Mouse (Mus musculus): ENCODE data around the gene Ap5s1. TPM values are rescaled to one million over a fixed set of nuclear protein-coding genes. Genes with fewer than 3 reads are reported as not detected.

Gene Ap5s1
- polyA plus RNA-seq, 1 experiment from 2014 or later, result 39.7 TPM

GRCm38 (mm10) chr2:131242180-131242579 is 35.3 kb downstream of the Ap5s1 start:
- no peaks in the 10 kb centered on the region for H3K4me1 ChIP-seq (ENCODE audit: control insufficient read depth in 2 of 2, insufficient read depth in 2 of 2, low read length in 2 of 2)
- H3K9ac ChIP-seq (ENCODE audit: low read length), result no peak overlapping the region
- no peak overlapping the region for H3K27ac ChIP-seq (replicated peaks in 1 of 2; ENCODE audit: control insufficient read depth in 1 of 2, insufficient read depth in 1 of 2, low read depth in 2 of 2, low read length in 2 of 2)
- ATAC-seq (ENCODE audit: insufficient number of reproducible peaks, insufficient read depth, low FRiP score, low read depth), result no peak
- H3K9me3 ChIP-seq (ENCODE audit: control insufficient read depth, low read length), result no peaks in the 10 kb centered on the region
- no peak overlapping the region for H3K4me3 ChIP-seq (ENCODE audit: control insufficient read depth in 1 of 2, insufficient read depth in 1 of 2, low read depth in 1 of 2, low read length in 2 of 2)
- no peaks in the 10 kb centered on the region for H3K27me3 ChIP-seq (ENCODE audit: control insufficient read depth, insufficient read depth, low read length)
- H3K4me2 ChIP-seq (ENCODE audit: low read length), result no peak overlapping the region
- peaks cover 91% of the 10 kb centered on the region for H3K36me3 ChIP-seq (ENCODE audit: control insufficient read depth, insufficient read depth, low read length)

GRCm38 (mm10) chr2:131242929-131243328 is 36.1 kb downstream of the Ap5s1 start:
- 52% methylated on average over 7 of the region's 7 CpGs for WGBS

DNA sequence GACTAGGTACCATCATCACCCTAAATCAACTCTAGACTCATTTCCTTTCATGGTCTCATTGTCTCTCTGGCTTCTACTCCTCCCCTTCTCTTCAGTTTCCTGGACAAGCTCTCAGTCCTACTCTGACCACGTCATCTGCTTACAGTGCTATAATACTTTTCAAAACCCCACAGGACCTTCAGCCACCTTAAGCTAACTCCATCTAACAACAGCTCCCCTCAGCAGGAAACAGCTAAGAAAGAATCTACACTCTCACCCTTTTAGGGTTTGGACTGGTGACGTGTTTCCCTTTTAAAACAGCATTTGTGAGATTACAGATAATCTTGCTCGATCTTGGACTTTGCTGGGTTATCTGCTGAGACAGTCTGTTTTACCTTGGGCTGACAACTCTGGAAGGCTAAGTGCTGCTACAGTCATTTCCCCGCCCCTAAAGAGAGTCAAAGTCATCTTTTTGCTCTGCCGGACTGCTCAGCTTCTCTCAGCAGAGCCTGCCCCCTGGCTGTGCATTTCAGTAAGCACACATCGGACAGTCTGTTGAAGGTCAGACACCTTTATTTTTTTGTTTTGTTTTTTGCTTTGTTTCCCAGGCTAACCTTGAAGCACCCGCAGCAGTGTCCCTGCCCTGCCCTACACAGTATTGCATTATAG is 46.9 kb downstream of the Ap5s1 start:
- Histone ChIP-seq H3K27ac (replicated peaks in 1 of 2; ENCODE audit: control insufficient read depth in 1 of 2, insufficient read depth in 1 of 2, low read depth in 2 of 2, low read length in 2 of 2) (peak overlapping the region; percentile 60 to 78), H3K4me1 (ENCODE audit: control insufficient read depth in 2 of 2, insufficient read depth in 2 of 2, low read length in 2 of 2) (peaks cover 5 to 12% of the 10 kb centered on the region in 2 experiments; a peak in 3 of 4 replicates), H3K9me3 (ENCODE audit: control insufficient read depth, low read length) (no peaks in the 10 kb centered on the region), H3K36me3 (ENCODE audit: control insufficient read depth, insufficient read depth, low read length) (peaks cover 3% of the 10 kb centered on the region; the same call in 1 of the 2 replicates), H3K4me2 (ENCODE audit: low read length) (peak overlapping the region; percentile 35), H3K27me3 (ENCODE audit: control insufficient read depth, insufficient read depth, low read length) (no peaks in the 10 kb centered on the region), H3K9ac (ENCODE audit: low read length) (peak overlapping the region; percentile 50), H3K4me3 (ENCODE audit: control insufficient read depth in 1 of 2, insufficient read depth in 1 of 2, low read depth in 1 of 2, low read length in 2 of 2) (no peak overlapping the region)
- peak; percentile 67 for ATAC-seq (ENCODE audit: insufficient number of reproducible peaks, insufficient read depth, low FRiP score, low read depth)
- WGBS, result 12% methylated on average over 7 of the region's 7 CpGs

More at GRCm38 (mm10) chr2:131242929-131243328, 36.1 kb downstream of the Ap5s1 start:
- H3K27me3 ChIP-seq (ENCODE audit: control insufficient read depth, insufficient read depth, low read length), result no peaks in the 10 kb centered on the region
- no peak overlapping the region for H3K4me3 ChIP-seq (ENCODE audit: control insufficient read depth in 1 of 2, insufficient read depth in 1 of 2, low read depth in 1 of 2, low read length in 2 of 2)
- ATAC-seq (ENCODE audit: insufficient number of reproducible peaks, insufficient read depth, low FRiP score, low read depth), result no peak
- peaks cover 91% of the 10 kb centered on the region for H3K36me3 ChIP-seq (ENCODE audit: control insufficient read depth, insufficient read depth, low read length)
- no peak overlapping the region for H3K9ac ChIP-seq (ENCODE audit: low read length)
- H3K27ac ChIP-seq (replicated peaks in 1 of 2; ENCODE audit: control insufficient read depth in 1 of 2, insufficient read depth in 1 of 2, low read depth in 2 of 2, low read length in 2 of 2), result no peak overlapping the region
- no peaks in the 10 kb centered on the region for H3K9me3 ChIP-seq (ENCODE audit: control insufficient read depth, low read length)
- H3K4me2 ChIP-seq (ENCODE audit: low read length), result no peak overlapping the region
- H3K4me1 ChIP-seq (ENCODE audit: control insufficient read depth in 2 of 2, insufficient read depth in 2 of 2, low read length in 2 of 2), result no peaks in the 10 kb centered on the region

DNA sequence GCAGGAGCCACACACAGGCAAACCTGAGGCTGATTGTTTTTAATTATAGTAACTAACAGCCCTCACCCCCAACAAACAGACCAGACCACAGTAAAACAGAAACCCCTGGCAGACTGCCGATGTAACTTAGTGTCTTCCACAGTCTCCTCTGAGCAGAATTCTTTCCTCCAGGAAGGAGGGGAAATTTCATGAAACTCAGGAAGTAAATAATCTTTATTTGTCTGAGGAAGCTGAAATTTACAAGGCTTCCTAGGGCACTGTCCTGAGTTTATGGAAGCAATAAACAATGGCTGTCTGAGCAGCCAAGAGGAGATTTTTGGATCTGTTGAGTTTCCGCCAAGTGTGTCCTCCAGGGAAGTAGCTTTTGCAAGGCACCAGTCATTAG is 47.4 kb downstream of the Ap5s1 start:
- peak overlapping the region; percentile 35 for H3K4me2 ChIP-seq (ENCODE audit: low read length)
- H3K36me3 ChIP-seq (ENCODE audit: control insufficient read depth, insufficient read depth, low read length), result no peaks in the 10 kb centered on the region
- H3K4me3 ChIP-seq (ENCODE audit: control insufficient read depth in 1 of 2, insufficient read depth in 1 of 2, low read depth in 1 of 2, low read length in 2 of 2), result no peak overlapping the region
- no peaks in the 10 kb centered on the region for H3K9me3 ChIP-seq (ENCODE audit: control insufficient read depth, low read length)
- H3K4me1 ChIP-seq (ENCODE audit: control insufficient read depth in 2 of 2, insufficient read depth in 2 of 2, low read length in 2 of 2), result peaks cover 5 to 12% of the 10 kb centered on the region in 2 experiments; a peak in 3 of 4 replicates
- peak overlapping the region; percentile 60 to 78 for H3K27ac ChIP-seq (replicated peaks in 1 of 2; ENCODE audit: control insufficient read depth in 1 of 2, insufficient read depth in 1 of 2, low read depth in 2 of 2, low read length in 2 of 2)
- peak; percentile 19; the same call in 1 of the 2 replicates for ATAC-seq (ENCODE audit: insufficient number of reproducible peaks, insufficient read depth, low FRiP score, low read depth)
- 36% methylated on average over 2 of the region's 2 CpGs for WGBS
- no peaks in the 10 kb centered on the region for H3K27me3 ChIP-seq (ENCODE audit: control insufficient read depth, insufficient read depth, low read length)
- H3K9ac ChIP-seq (ENCODE audit: low read length), result peak overlapping the region; percentile 50

GRCm38 (mm10) chr2:131255738-131256137 is 48.9 kb downstream of the Ap5s1 start:
- no peak overlapping the region for H3K9ac ChIP-seq (ENCODE audit: low read length)
- WGBS, result 57% methylated on average over 3 of the region's 3 CpGs

DNA sequence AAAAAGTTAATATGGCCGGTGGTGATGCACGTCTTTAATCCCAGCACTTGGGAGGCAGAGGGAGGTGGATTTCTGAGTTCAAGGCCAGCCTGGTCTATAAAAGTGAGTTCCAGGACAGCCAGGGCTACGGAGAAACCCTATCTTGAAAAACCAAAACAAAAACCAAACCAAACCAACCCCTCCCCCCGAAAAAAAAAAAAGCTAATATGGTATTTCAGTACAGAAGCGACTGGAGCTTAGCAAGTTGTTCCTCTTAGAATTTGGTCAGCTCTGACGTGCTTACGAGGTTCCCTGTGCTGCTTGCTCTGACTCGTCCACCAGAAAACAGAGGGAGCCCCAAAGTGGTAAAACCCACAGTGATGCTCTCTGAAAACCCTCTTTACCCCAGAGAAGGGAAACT is 51.8 kb downstream of the Ap5s1 start:
- no peaks in the 10 kb centered on the region for H3K36me3 ChIP-seq (ENCODE audit: control insufficient read depth, insufficient read depth, low read length)
- 86% methylated on average over 8 of the region's 8 CpGs for WGBS
- no peak overlapping the region for H3K27ac ChIP-seq (replicated peaks in 1 of 2; ENCODE audit: control insufficient read depth in 1 of 2, insufficient read depth in 1 of 2, low read depth in 2 of 2, low read length in 2 of 2)
- H3K9me3 ChIP-seq (ENCODE audit: control insufficient read depth, low read length), result no peaks in the 10 kb centered on the region
- no peak overlapping the region for H3K9ac ChIP-seq (ENCODE audit: low read length)
- H3K4me3 ChIP-seq (ENCODE audit: control insufficient read depth in 1 of 2, insufficient read depth in 1 of 2, low read depth in 1 of 2, low read length in 2 of 2), result no peak overlapping the region
- peaks cover 15 to 30% of the 10 kb centered on the region in 2 experiments for H3K4me1 ChIP-seq (ENCODE audit: control insufficient read depth in 2 of 2, insufficient read depth in 2 of 2, low read length in 2 of 2)
- no peak for ATAC-seq (ENCODE audit: insufficient number of reproducible peaks, insufficient read depth, low FRiP score, low read depth)
- H3K27me3 ChIP-seq (ENCODE audit: control insufficient read depth, insufficient read depth, low read length), result no peaks in the 10 kb centered on the region
- no peak overlapping the region for H3K4me2 ChIP-seq (ENCODE audit: low read length)

More at GRCm38 (mm10) chr2:131255738-131256137, 48.9 kb downstream of the Ap5s1 start:
- H3K4me3 ChIP-seq (ENCODE audit: control insufficient read depth in 1 of 2, insufficient read depth in 1 of 2, low read depth in 1 of 2, low read length in 2 of 2), result no peak overlapping the region
- H3K27ac ChIP-seq (replicated peaks in 1 of 2; ENCODE audit: control insufficient read depth in 1 of 2, insufficient read depth in 1 of 2, low read depth in 2 of 2, low read length in 2 of 2), result no peak overlapping the region
- no peak for ATAC-seq (ENCODE audit: insufficient number of reproducible peaks, insufficient read depth, low FRiP score, low read depth)
- H3K9me3 ChIP-seq (ENCODE audit: control insufficient read depth, low read length), result no peaks in the 10 kb centered on the region
- peaks cover 9 to 21% of the 10 kb centered on the region in 2 experiments for H3K4me1 ChIP-seq (ENCODE audit: control insufficient read depth in 2 of 2, insufficient read depth in 2 of 2, low read length in 2 of 2)
- no peaks in the 10 kb centered on the region for H3K27me3 ChIP-seq (ENCODE audit: control insufficient read depth, insufficient read depth, low read length)
- no peak overlapping the region for H3K4me2 ChIP-seq (ENCODE audit: low read length)
- H3K36me3 ChIP-seq (ENCODE audit: control insufficient read depth, insufficient read depth, low read length), result no peaks in the 10 kb centered on the region

DNA sequence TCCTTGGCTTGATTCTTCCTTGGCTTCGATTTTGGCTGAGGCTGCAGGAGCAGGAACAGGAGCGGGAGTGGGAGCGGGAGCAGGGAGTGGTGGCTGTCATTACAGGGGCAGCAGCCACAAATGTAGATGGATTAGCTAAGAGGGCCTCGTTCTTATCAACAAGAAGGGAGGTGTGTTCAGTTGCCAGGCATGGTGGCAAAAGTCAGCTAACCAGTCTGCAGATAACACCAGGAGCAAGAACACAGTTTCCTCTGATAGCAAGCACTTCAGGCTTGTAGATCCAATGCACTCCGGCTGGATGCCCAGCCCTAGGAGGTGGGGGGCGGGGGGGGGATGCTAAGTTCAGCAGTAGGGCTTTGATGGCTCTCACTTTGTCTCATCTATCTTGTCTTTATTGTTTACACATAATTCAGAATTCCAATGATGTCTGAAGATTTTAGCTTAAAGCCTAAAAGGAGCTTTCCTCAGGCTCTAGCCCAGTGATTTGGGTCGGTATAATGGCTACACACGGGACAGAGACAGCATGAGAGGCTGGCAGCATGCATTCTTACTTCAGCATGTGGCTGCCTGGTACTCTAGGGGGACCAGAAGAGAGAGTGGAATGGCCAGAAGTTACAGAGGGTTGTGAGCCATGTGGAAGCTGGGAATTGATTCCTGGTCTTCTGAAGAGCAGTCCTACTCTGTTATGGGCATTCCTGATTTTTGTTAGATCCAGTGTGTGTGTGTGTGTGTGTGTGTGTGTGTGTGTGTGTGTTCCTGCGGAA is 53.8 kb downstream of the Ap5s1 start:
- Histone ChIP-seq H3K36me3 (ENCODE audit: control insufficient read depth, insufficient read depth, low read length) (peaks cover 4% of the 10 kb centered on the region; the same call in 1 of the 2 replicates), H3K27me3 (ENCODE audit: control insufficient read depth, insufficient read depth, low read length) (no peaks in the 10 kb centered on the region), H3K27ac (replicated peaks in 1 of 2; ENCODE audit: control insufficient read depth in 1 of 2, insufficient read depth in 1 of 2, low read depth in 2 of 2, low read length in 2 of 2) (no peak overlapping the region; a peak in 1 of 4 replicates), H3K9ac (ENCODE audit: low read length) (no peak overlapping the region), H3K9me3 (ENCODE audit: control insufficient read depth, low read length) (no peaks in the 10 kb centered on the region), H3K4me3 (ENCODE audit: control insufficient read depth in 1 of 2, insufficient read depth in 1 of 2, low read depth in 1 of 2, low read length in 2 of 2) (no peak overlapping the region), H3K4me1 (ENCODE audit: control insufficient read depth in 2 of 2, insufficient read depth in 2 of 2, low read length in 2 of 2) (peaks cover 14 to 35% of the 10 kb centered on the region in 2 experiments), H3K4me2 (ENCODE audit: low read length) (peak overlapping the region; percentile 17; the same call in 1 of the 2 replicates)
- ATAC-seq (ENCODE audit: insufficient number of reproducible peaks, insufficient read depth, low FRiP score, low read depth), result no peak
- WGBS, result 19% methylated on average over 9 of the region's 9 CpGs
